Mouse (Mus musculus) activated CD4-positive, CD25-positive, alpha-beta regulatory T cell, adult 9 weeks (primary cell): Measurements from ENCODE around the gene Gimap4. TPM values are rescaled to one million over a fixed set of nuclear protein-coding genes. Genes with fewer than 3 reads are reported as not detected.

Experiments used
- polyA plus RNA-seq: library from polyadenylated mRNA; unstranded; fragments of 100-300 nt; shearing (Covaris generic); gene quantifications from one replicate; pipeline ENCODE4 v1.2.1, GENCODE M21; 2017

The Gimap4 gene
- 1,867 TPM for polyA plus RNA-seq

GRCm38 (mm10) chr6:48684319-48684718 is at the start of gene Gimap4:
Gimap4 (plus strand) TSS chr6:48684549.

GRCm38 (mm10) chr6:48646995-48647394 is 37.4 kb upstream of the Gimap4 start, which contains the start of gene Gimap8:
Gimap8 (plus strand) TSS chr6:48647234.

GRCm38 (mm10) chr6:48675931-48676859 is 8.2 kb upstream of the Gimap4 start, which contains the start of gene Gimap9:
Gimap9 (plus strand) TSS chr6:48676129.

GRCm38 (mm10) chr6:48718455-48718854 is 34.1 kb downstream of the Gimap4 start, which contains the start of the genes Gm28053 and Gimap7:
Gm28053 (plus strand) TSS chr6:48718607.
Gimap7 (plus strand) TSS chr6:48718621.

GRCm38 (mm10) chr6:48738961-48739779 is 54.8 kb downstream of the Gimap4 start, which contains the start of gene Gimap1:
Gimap1 (plus strand) TSS chr6:48739054.

Other genes starting within 250 kb of the Gimap4 start
- gene Zfp467, start 238.7 kb upstream of the Gimap4 start, polyA plus RNA-seq: 17.5 TPM
- 0.32 TPM for gene Sspo, start 236.3 kb upstream of the Gimap4 start, polyA plus RNA-seq
- gene Atp6v0e2, start 146.9 kb upstream of the Gimap4 start, polyA plus RNA-seq: 0.17 TPM
- gene Lrrc61, start 129.8 kb upstream of the Gimap4 start, polyA plus RNA-seq: 58.0 TPM
- 0.70 TPM for gene Rarres2, start 111.8 kb upstream of the Gimap4 start, polyA plus RNA-seq
- gene Gm45021, start 94.9 kb upstream of the Gimap4 start, polyA plus RNA-seq: not detected
- 5.3 TPM for gene Repin1, start 90.7 kb upstream of the Gimap4 start, polyA plus RNA-seq
- 1.6 TPM for gene Gm44965, start 90.6 kb upstream of the Gimap4 start, polyA plus RNA-seq
- gene Zfp775, start 82.5 kb upstream of the Gimap4 start, polyA plus RNA-seq: 3.4 TPM
- 3.6 TPM for gene AI854703, start 57.8 kb upstream of the Gimap4 start, polyA plus RNA-seq
- 210 TPM for gene Gimap8, start 37.3 kb upstream of the Gimap4 start, polyA plus RNA-seq
- gene Gimap9, start 8.4 kb upstream of the Gimap4 start, polyA plus RNA-seq: 321 TPM
- 1,010 TPM for gene Gimap6, start 23.7 kb downstream of the Gimap4 start, polyA plus RNA-seq
- gene Gm28053, start 34.1 kb downstream of the Gimap4 start, polyA plus RNA-seq: 32.1 TPM
- 594 TPM for gene Gimap7, start 34.1 kb downstream of the Gimap4 start, polyA plus RNA-seq
- gene Gimap1, start 54.5 kb downstream of the Gimap4 start, polyA plus RNA-seq: 290 TPM
- 244 TPM for gene Gimap5, start 61.6 kb downstream of the Gimap4 start, polyA plus RNA-seq
- gene Gimap3, start 86.3 kb downstream of the Gimap4 start, polyA plus RNA-seq: 2,373 TPM
- 6.7 TPM for gene Tmem176a, start 156.4 kb downstream of the Gimap4 start, polyA plus RNA-seq
- 13.0 TPM for gene Tmem176b, start 156.9 kb downstream of the Gimap4 start, polyA plus RNA-seq
- gene Aoc1, start 188.3 kb downstream of the Gimap4 start, polyA plus RNA-seq: not detected
- gene 1600015I10Rik, start 245.3 kb downstream of the Gimap4 start, polyA plus RNA-seq: not detected